Mouse (Mus musculus): ENCODE data around the gene Ints12. TPM values are rescaled to one million over a fixed set of nuclear protein-coding genes. Genes with fewer than 3 reads are reported as not detected.

Ints12 gene
- total and polyA plus RNA-seq, 3 experiments: 21.5 to 37.9 (median 36.2) TPM

DNA sequence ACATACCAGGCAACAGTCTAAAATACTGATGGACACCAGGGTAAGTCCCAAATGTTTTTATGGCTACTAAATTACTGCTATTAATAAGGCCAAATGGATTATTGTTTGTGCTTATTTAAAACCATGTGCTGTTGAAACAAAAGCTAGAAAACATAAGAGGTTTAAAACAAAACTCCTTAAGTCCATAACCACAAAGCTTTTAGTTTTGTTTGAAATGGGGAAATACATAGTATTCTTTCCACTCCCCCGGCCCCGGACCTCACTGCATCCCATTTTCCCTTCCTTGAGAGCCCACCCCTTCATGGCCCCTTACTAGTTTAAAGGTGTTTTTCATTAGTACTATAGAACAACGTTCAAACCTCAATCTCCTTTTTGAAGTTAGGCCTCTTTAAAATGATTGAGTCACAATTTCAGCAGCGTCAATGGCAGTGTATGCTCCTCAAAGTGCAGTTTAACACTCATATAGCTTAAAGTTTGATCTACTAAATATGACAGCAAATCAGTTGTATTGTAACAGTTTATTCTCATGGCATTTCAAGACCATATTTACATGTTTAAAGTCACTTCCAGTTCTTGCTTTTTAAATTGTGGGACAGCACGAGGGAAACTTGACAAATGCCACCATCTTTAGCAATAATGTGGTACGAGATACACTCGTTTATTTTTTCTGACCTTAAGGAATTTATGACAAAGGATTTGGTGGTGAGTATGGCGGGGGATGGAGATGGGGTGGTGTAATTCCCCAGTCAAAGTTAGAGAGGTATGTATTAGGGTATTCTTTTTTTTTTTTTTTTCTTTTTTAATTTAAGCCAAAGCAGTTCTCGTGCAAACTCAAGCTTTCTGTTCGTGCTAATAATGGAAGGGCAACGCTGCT is 1.2 kb upstream of the Ints12 start:
- Histone ChIP-seq H3K9ac (ENCODE audit: insufficient read depth, low read depth) (peak overlapping the region; percentile 83), H3K27ac (ENCODE audit: insufficient read depth, low read depth) (peak overlapping the region; percentile 66; the same call in 1 of the 2 replicates)

DNA sequence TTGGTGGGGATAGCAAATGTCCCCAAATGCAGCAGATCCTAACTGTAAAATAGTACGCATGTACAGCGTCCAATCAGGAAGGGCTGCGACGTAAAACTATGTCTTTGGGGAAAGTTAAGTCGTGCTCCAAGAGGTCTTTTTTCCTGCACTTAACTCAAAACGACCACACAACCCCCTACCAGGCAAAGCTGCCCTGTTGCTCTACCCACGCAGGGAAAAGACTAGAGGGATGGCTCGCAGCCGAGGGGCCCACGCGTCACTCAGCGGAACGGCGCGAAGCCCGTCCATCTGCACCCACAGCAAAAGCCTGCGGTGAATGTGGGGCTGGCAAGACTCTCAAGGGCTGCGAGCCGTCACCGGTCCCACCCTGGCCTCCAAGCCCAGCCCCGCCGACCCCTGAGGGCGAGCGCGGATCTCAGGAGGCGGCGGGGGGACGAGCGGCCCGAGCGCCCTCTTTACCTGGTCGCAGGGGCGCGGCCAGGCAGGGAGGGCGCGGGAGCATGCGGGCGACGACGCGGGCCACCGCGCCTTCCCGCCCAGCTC is 448 bp upstream of the Ints12 start:
- Histone ChIP-seq H3K4me3 (replicated peaks in 1 of 3; ENCODE audit: low read depth in 2 of 3, low read length in 2 of 3, poor library complexity in 1 of 3) (peak overlapping the region; percentile 73 to 94 (median 81)), H3K9me3 (replicated peaks; ENCODE audit: low read length) (no peaks in the 10 kb centered on the region), H3K79me2 (replicated peaks; ENCODE audit: control insufficient read depth, extremely low read depth, insufficient read depth, poor library complexity, severe bottlenecking) (peaks cover 58% of the 10 kb centered on the region), H3K4me2 (ENCODE audit: insufficient read depth, low read depth, poor library complexity, severe bottlenecking) (peak overlapping the region; percentile 86), H3K4me1 (ENCODE audit: control insufficient read depth in 1 of 2, insufficient read depth in 2 of 2) (peaks cover 5 to 44% of the 10 kb centered on the region in 2 experiments), H3K9ac (ENCODE audit: insufficient read depth, low read depth) (peak overlapping the region; percentile 83), H3K27ac (ENCODE audit: insufficient read depth, low read depth) (peak overlapping the region; percentile 66), H3K27me3 (replicated peaks) (no peaks in the 10 kb centered on the region), H3K36me3 (replicated peaks in 1 of 2; ENCODE audit: control insufficient read depth in 1 of 2, insufficient read depth in 1 of 2, low read length in 1 of 2) (peaks cover 0 to 19% of the 10 kb centered on the region in 2 experiments)
- dilution Hi-C loops (cut with MboI; ENCODE audit: extremely low pct_ligation_motif_present, extremely low pct_unique_long_range_greater_than_20kb, low sequenced_read_pairs): no loop called here
- peak; percentile 75 for DNase-seq (ENCODE audit: extremely low read depth)
- in situ Hi-C loops (cut with MboI; ENCODE audit: low pct_ligation_motif_present, low pct_unique_long_range_greater_than_20kb, low sequenced_read_pairs): no loop called here
- TF ChIP-seq CHD1 (IDR thresholded peaks at IDR 0.05; ENCODE audit: low read depth, low read length): no peak
- no peak for TF ChIP-seq ZC3H11A (IDR thresholded peaks at IDR 0.05; ENCODE audit: low read depth, low read length)
- 0 out of 2 replicates have a peak, but pooled peaks have one; percentile 48 for TF ChIP-seq ELF1 (IDR thresholded peaks at IDR 0.05; ENCODE audit: low read depth, low read length)
- TF ChIP-seq MEF2A (IDR thresholded peaks at IDR 0.05; ENCODE audit: borderline replicate concordance, low read depth, low read length): no peak
- TF ChIP-seq NRF1 (IDR thresholded peaks at IDR 0.05; ENCODE audit: low read depth, low read length): no peak; the same call in none of the 2 replicates
- no peak; the same call in 1 of the 2 replicates for TF ChIP-seq MYC (IDR thresholded peaks at IDR 0.05; ENCODE audit: low read depth, low read length)
- TF ChIP-seq ZNF384 (IDR thresholded peaks at IDR 0.05; ENCODE audit: low read depth, low read length): no peak
- TF ChIP-seq TBP (conservative IDR thresholded peaks at IDR 0.05; ENCODE audit: low read depth, low read length): peak; percentile 72; the same call in 1 of the 2 replicates
- no peak for TF ChIP-seq KAT2A (IDR thresholded peaks at IDR 0.05; ENCODE audit: insufficient replicate concordance, low read length)
- TF ChIP-seq CHD2 (IDR thresholded peaks at IDR 0.05; ENCODE audit: low read length): no peak
- no peak for TF ChIP-seq ZMIZ1 (IDR thresholded peaks at IDR 0.05; ENCODE audit: low read depth, low read length)
- no peak for TF ChIP-seq CTCF (conservative IDR thresholded peaks at IDR 0.05 in 1 of 2, IDR thresholded peaks at IDR 0.05 in 1 of 2; ENCODE audit: low read depth in 2 of 2, low read length in 2 of 2)
- no peak for TF ChIP-seq HCFC1 (IDR thresholded peaks at IDR 0.05; ENCODE audit: low read depth, low read length)
- 0 out of 2 replicates have a peak, but pooled peaks have one; percentile 10 for TF ChIP-seq EP300 (IDR thresholded peaks at IDR 0.05; ENCODE audit: low read length)
- no peak for TF ChIP-seq SIN3A (IDR thresholded peaks at IDR 0.05; ENCODE audit: low read length)
- no peak; the same call in 1 of the 2 replicates for TF ChIP-seq MAX (IDR thresholded peaks at IDR 0.05; ENCODE audit: low read length)
- TF ChIP-seq JUN (IDR thresholded peaks at IDR 0.05; ENCODE audit: insufficient read depth, low read depth, low read length): no peak
- no peak for TF ChIP-seq POLR2A (IDR thresholded peaks at IDR 0.05; ENCODE audit: low read depth, low read length)
- no peak for TF ChIP-seq NELFE (IDR thresholded peaks at IDR 0.05; ENCODE audit: low read depth, low read length)
- TF ChIP-seq PAX5 (IDR thresholded peaks at IDR 0.05; ENCODE audit: low read length): no peak
- TF ChIP-seq MAZ (IDR thresholded peaks at IDR 0.05; ENCODE audit: low read depth, low read length): no peak
- 0 out of 2 replicates have a peak, but pooled peaks have one; percentile 12 for TF ChIP-seq RCOR1 (conservative IDR thresholded peaks at IDR 0.05; ENCODE audit: low read depth, low read length)
- no peak for TF ChIP-seq IRF4 (IDR thresholded peaks at IDR 0.05; ENCODE audit: low read depth, low read length)
- no peak for TF ChIP-seq MXI1 (IDR thresholded peaks at IDR 0.05; ENCODE audit: low read depth, low read length)
- no peak for TF ChIP-seq MAFK (IDR thresholded peaks at IDR 0.05; ENCODE audit: insufficient replicate concordance, low read length)
- no peak for TF ChIP-seq TCF12 (IDR thresholded peaks at IDR 0.05; ENCODE audit: low read depth, low read length)
- TF ChIP-seq USF2 (conservative IDR thresholded peaks at IDR 0.05; ENCODE audit: low read depth, low read length): no peak
- TF ChIP-seq E2F4 (IDR thresholded peaks at IDR 0.05; ENCODE audit: insufficient replicate concordance, low read depth, low read length): peak; percentile 18; the same call in 1 of the 2 replicates

More for the DNA sequence above, 1.2 kb upstream of the Ints12 start:
- Histone ChIP-seq H3K36me3 (replicated peaks in 1 of 2; ENCODE audit: control insufficient read depth in 1 of 2, insufficient read depth in 1 of 2, low read length in 1 of 2) (peaks cover 0 to 12% of the 10 kb centered on the region in 2 experiments), H3K27me3 (replicated peaks) (no peaks in the 10 kb centered on the region), H3K9me3 (replicated peaks; ENCODE audit: low read length) (no peaks in the 10 kb centered on the region), H3K4me2 (ENCODE audit: insufficient read depth, low read depth, poor library complexity, severe bottlenecking) (peak overlapping the region; percentile 86), H3K79me2 (replicated peaks; ENCODE audit: control insufficient read depth, extremely low read depth, insufficient read depth, poor library complexity, severe bottlenecking) (peaks cover 57% of the 10 kb centered on the region), H3K4me3 (replicated peaks in 1 of 3; ENCODE audit: low read depth in 2 of 3, low read length in 2 of 3, poor library complexity in 1 of 3) (peak overlapping the region; percentile 73 to 94 (median 81)), H3K4me1 (ENCODE audit: control insufficient read depth in 1 of 2, insufficient read depth in 2 of 2) (peaks cover 5 to 44% of the 10 kb centered on the region in 2 experiments)
- in situ Hi-C loops (cut with MboI; ENCODE audit: low pct_ligation_motif_present, low pct_unique_long_range_greater_than_20kb, low sequenced_read_pairs): no loop called here
- TF ChIP-seq RCOR1 (conservative IDR thresholded peaks at IDR 0.05; ENCODE audit: low read depth, low read length) (0 out of 2 replicates have a peak, but pooled peaks have one; percentile 22), CHD1 (IDR thresholded peaks at IDR 0.05; ENCODE audit: low read depth, low read length) (peak; percentile 69), MYC (IDR thresholded peaks at IDR 0.05; ENCODE audit: low read depth, low read length) (peak; percentile 63; the same call in 1 of the 2 replicates), ZNF384 (IDR thresholded peaks at IDR 0.05; ENCODE audit: low read depth, low read length) (peak; percentile 54), EP300 (IDR thresholded peaks at IDR 0.05; ENCODE audit: low read length) (peak; percentile 56; the same call in 1 of the 2 replicates), POLR2A (IDR thresholded peaks at IDR 0.05; ENCODE audit: low read depth, low read length) (no peak)
- dilution Hi-C loops (cut with MboI; ENCODE audit: extremely low pct_ligation_motif_present, extremely low pct_unique_long_range_greater_than_20kb, low sequenced_read_pairs): no loop called here
- peak; percentile 39 for DNase-seq (ENCODE audit: extremely low read depth)
